Mouse (Mus musculus): ENCODE data around the gene Txndc15. TPM values are rescaled to one million over a fixed set of nuclear protein-coding genes. Genes with fewer than 3 reads are reported as not detected.

Txndc15 gene
- total RNA-seq, 1 experiment from 2014 or later: 46.1 TPM

DNA sequence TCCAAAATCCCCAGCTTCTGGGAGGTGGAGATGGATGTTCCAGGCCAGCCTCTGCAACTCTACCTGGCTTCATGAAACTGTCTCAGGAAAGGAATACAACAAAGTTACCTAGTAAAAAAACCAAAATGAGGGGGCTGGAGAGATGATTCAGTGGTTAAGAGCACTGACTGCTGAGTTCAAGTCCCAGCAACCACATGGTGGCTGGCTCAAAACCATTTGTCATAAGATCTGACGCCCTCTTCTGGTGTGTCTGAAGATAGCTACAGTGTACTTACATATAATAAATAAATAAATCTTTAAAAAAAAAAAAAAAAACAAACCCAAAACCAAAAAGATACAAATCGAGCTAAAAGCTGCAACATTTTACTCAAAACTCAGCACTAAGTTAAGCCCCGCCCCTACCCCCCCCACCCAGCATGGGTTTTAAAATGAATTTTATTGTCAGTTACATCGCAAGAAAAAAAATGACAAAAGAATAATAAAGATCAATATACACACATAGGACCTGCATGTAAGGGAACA is 12.2 kb downstream of the Txndc15 start:
- no peak for ATAC-seq (replicated peaks in 1 of 2; ENCODE audit: insufficient read depth in 1 of 2, low FRiP score in 2 of 2, low TSS enrichment in 1 of 2, low read depth in 1 of 2, poor library complexity in 2 of 2, severe bottlenecking in 2 of 2)

GRCm38 (mm10) chr13:55727120-55727838 is 12.8 kb downstream of the Txndc15 start, which contains the start of gene Pcbd2:
Gene Pcbd2 (plus strand): TSS chr13:55727368.
- ATAC-seq (replicated peaks in 1 of 2; ENCODE audit: insufficient read depth in 1 of 2, low FRiP score in 2 of 2, low TSS enrichment in 1 of 2, low read depth in 1 of 2, poor library complexity in 2 of 2, severe bottlenecking in 2 of 2): peak; percentile 67 to 74

DNA sequence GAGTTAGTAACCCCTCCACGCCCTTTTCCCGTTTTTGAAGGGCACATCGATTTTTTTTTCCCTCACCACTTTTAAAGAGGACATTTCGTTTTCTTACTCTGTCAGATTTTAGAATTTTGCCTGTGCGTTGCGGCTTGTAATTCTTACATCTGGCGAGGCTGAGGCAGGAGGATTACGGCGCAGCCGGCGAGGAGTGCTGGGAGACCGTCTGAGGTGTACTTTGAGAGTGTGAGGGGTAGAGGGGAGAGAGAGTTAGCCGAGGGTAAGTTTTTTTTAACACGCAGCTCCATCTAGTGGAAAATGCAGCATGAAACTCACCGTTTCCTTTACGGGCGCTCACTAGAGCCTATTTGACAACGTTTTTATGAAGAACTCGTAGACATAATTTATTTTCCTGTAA is 13.4 kb downstream of the Txndc15 start:
- peak; percentile 79 to 80 for ATAC-seq (replicated peaks in 1 of 2; ENCODE audit: insufficient read depth in 1 of 2, low FRiP score in 2 of 2, low TSS enrichment in 1 of 2, low read depth in 1 of 2, poor library complexity in 2 of 2, severe bottlenecking in 2 of 2)

GRCm38 (mm10) chr13:55730716-55731115 is 16.3 kb downstream of the Txndc15 start:
- ATAC-seq (replicated peaks in 1 of 2; ENCODE audit: insufficient read depth in 1 of 2, low FRiP score in 2 of 2, low TSS enrichment in 1 of 2, low read depth in 1 of 2, poor library complexity in 2 of 2, severe bottlenecking in 2 of 2): no peak

DNA sequence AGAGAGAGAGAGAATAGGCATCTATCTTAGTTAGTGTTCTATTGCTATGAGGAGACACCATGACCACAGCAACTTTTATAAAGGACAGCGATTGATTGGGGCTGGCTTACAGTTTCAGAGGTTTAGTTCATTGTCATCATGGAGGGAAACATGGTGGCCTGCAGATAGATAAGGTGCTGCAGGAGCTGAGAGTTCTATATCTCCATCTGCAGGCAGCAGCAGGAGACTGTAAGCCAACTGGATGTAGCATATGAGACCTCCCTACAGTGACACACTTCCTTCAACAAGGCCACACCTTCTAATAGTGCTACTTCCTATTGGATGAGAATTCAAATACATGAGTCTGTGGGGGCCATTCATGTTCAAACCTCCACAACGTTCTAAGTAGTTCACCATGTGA is 17.7 kb downstream of the Txndc15 start:
- ATAC-seq (replicated peaks in 1 of 2; ENCODE audit: insufficient read depth in 1 of 2, low FRiP score in 2 of 2, low TSS enrichment in 1 of 2, low read depth in 1 of 2, poor library complexity in 2 of 2, severe bottlenecking in 2 of 2): no peak

DNA sequence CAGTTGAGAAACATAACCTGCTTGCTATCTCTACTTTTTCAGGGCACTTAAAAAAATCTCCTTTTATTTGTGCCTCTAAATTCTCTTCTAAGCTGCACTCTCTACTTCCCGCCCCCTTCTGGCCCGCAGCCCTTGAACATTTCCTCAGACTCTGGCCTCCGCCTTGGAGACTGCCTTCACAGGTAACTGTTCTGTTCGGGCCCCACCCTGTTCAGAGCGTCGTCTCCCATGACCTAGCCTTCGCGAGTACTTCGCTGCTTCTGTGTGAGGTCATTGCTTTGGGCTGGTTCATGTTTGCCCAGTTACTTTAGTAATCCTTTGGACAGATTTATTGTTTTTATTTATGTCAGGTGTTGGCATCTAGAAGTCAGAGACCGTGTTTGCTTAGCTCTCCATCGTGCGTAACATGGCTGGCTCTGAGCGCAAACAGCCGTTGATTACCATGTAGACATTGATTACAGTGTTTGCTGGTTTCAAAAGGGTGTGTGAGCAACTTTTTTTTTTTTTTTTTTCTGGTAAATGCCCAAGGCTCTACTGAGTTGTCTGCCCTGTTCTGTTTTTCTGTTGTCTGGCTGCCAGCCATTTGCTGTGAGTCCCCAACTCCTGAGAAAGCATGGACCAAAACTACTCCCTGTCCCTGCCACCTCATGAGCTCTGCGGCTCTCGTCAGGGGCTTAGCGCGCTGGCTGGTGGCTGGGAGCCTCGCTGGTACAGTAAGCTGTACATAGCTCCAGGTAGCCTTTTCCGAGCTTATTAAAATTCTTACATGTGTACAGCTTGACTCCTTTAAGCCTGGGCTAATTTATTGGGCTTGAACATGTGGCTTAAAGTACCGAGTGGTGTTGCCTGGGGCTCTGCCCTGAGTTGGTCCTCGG is 19.4 kb downstream of the Txndc15 start:
- ATAC-seq (replicated peaks in 1 of 2; ENCODE audit: insufficient read depth in 1 of 2, low FRiP score in 2 of 2, low TSS enrichment in 1 of 2, low read depth in 1 of 2, poor library complexity in 2 of 2, severe bottlenecking in 2 of 2): no peak

DNA sequence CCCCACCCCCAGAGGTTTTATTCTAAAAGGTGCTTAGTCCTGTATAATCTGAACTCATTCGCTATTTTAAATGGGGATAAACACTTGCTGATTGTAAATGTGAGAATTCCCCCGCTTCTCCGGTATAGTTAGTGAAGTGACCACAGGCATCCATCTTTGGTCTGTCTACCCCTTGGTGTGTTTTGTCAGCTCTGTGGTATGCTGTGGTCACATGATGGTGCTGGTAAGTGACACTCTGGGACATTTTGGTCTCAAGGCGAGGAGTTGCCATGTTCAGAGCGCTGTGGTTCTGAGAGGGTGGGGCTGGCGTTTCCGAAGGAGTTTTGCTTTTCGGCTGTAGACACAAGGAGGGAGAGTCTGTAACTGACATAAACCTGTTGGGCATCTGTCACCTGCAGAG is 23.4 kb downstream of the Txndc15 start:
- ATAC-seq (replicated peaks in 1 of 2; ENCODE audit: insufficient read depth in 1 of 2, low FRiP score in 2 of 2, low TSS enrichment in 1 of 2, low read depth in 1 of 2, poor library complexity in 2 of 2, severe bottlenecking in 2 of 2): no peak

GRCm38 (mm10) chr13:55742306-55742705 is 27.9 kb downstream of the Txndc15 start:
- no peak for ATAC-seq (replicated peaks in 1 of 2; ENCODE audit: insufficient read depth in 1 of 2, low FRiP score in 2 of 2, low TSS enrichment in 1 of 2, low read depth in 1 of 2, poor library complexity in 2 of 2, severe bottlenecking in 2 of 2)

DNA sequence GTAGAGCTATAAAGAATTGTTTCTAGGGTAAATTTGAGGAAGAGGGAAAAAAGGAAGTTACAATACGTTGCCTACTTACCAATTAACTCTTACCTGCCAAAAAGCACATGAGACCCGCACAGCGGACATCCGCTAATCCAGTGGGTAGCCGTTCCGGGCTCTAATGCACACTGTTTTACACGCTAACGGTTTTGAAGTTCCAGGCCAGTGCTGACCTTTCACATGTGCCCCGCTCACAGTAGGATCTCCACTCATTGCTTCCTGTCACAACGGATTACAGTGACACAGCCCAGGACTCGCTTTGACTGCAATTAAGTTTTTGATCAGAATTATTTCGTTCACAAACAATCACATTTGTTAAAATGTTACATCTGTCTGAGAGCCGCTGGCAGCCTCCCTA is 39.9 kb downstream of the Txndc15 start:
- ATAC-seq (replicated peaks in 1 of 2; ENCODE audit: insufficient read depth in 1 of 2, low FRiP score in 2 of 2, low TSS enrichment in 1 of 2, low read depth in 1 of 2, poor library complexity in 2 of 2, severe bottlenecking in 2 of 2): peak; percentile 66 to 71

GRCm38 (mm10) chr13:55756789-55757188 is 42.3 kb downstream of the Txndc15 start:
- ATAC-seq (replicated peaks in 1 of 2; ENCODE audit: insufficient read depth in 1 of 2, low FRiP score in 2 of 2, low TSS enrichment in 1 of 2, low read depth in 1 of 2, poor library complexity in 2 of 2, severe bottlenecking in 2 of 2): no peak

GRCm38 (mm10) chr13:55757645-55758044 is 43.2 kb downstream of the Txndc15 start:
- no peak for ATAC-seq (replicated peaks in 1 of 2; ENCODE audit: insufficient read depth in 1 of 2, low FRiP score in 2 of 2, low TSS enrichment in 1 of 2, low read depth in 1 of 2, poor library complexity in 2 of 2, severe bottlenecking in 2 of 2)

GRCm38 (mm10) chr13:55760576-55760975 is 46.1 kb downstream of the Txndc15 start:
- no peak for ATAC-seq (replicated peaks in 1 of 2; ENCODE audit: insufficient read depth in 1 of 2, low FRiP score in 2 of 2, low TSS enrichment in 1 of 2, low read depth in 1 of 2, poor library complexity in 2 of 2, severe bottlenecking in 2 of 2)

- no peak for ATAC-seq (replicated peaks in 1 of 2; ENCODE audit: insufficient read depth in 1 of 2, low FRiP score in 2 of 2, low TSS enrichment in 1 of 2, low read depth in 1 of 2, poor library complexity in 2 of 2, severe bottlenecking in 2 of 2)
Measured at GRCm38 (mm10) chr13:55761486-55761885, 47.0 kb downstream of the Txndc15 start.

GRCm38 (mm10) chr13:55774352-55774751 is 59.9 kb downstream of the Txndc15 start:
- no peak for ATAC-seq (replicated peaks in 1 of 2; ENCODE audit: insufficient read depth in 1 of 2, low FRiP score in 2 of 2, low TSS enrichment in 1 of 2, low read depth in 1 of 2, poor library complexity in 2 of 2, severe bottlenecking in 2 of 2)

DNA sequence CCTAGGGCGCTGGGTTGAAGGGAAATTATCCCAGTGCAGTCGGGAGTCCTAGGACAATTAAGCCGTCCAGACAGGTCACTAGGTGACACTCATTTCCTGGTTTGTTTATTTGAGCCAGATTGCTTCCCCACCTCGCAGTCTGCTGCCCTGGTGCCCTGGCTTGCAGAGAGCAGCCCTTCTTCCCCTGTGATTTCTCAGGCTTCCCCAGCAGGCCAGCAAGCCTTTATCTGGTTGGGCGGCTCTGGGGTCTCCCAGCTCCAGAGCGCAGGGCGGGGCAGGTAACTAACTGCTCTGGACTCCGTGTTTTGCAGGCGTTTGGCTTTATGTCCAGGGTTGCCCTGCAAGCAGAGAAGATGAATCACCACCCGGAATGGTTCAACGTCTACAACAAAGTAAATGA is 60.6 kb downstream of the Txndc15 start:
- no peak for ATAC-seq (replicated peaks in 1 of 2; ENCODE audit: insufficient read depth in 1 of 2, low FRiP score in 2 of 2, low TSS enrichment in 1 of 2, low read depth in 1 of 2, poor library complexity in 2 of 2, severe bottlenecking in 2 of 2)

Data from hematopoietic stem cell, adult 5-6 weeks (primary cell).